Mouse (Mus musculus): ENCODE measurements around the gene Rgs13.
"Not testable (repeated sequence)": the region's sequence is repeated elsewhere in the genome, so short reads cannot be mapped to it uniquely, and the experiment has no call there.

The Rgs13 gene

GRCm38 (mm10) chr1:144151401-144152183 is 25.6 kb downstream of the Rgs13 start:
- no peak for DNase-seq

GRCm38 (mm10) chr1:144149997-144150396 is 27.2 kb downstream of the Rgs13 start:
- DNase-seq = no peak

GRCm38 (mm10) chr1:144141398-144141797 is 35.8 kb downstream of the Rgs13 start:
- not testable (repeated sequence) for DNase-seq

GRCm38 (mm10) chr1:144139847-144140246 is 37.3 kb downstream of the Rgs13 start:
- DNase-seq = no peak

GRCm38 (mm10) chr1:144127965-144128364 is 49.2 kb downstream of the Rgs13 start:
- DNase-seq = no peak

GRCm38 (mm10) chr1:144120042-144120441 is 57.1 kb downstream of the Rgs13 start:
- no peak for DNase-seq

- peak; percentile 37 to 55 for DNase-seq
These were observed 57.7 kb downstream of the Rgs13 start for GRCm38 (mm10) chr1:144119456-144119855.

- DNase-seq = no peak
These were observed 61.1 kb downstream of the Rgs13 start for GRCm38 (mm10) chr1:144115848-144116727.

- peak; percentile 64 to 76 for DNase-seq
These were observed 63.6 kb downstream of the Rgs13 start for GRCm38 (mm10) chr1:144113438-144114074.

- no peak for DNase-seq
These were observed 64.2 kb downstream of the Rgs13 start for GRCm38 (mm10) chr1:144112946-144113345.

GRCm38 (mm10) chr1:144098587-144099258 is 78.4 kb downstream of the Rgs13 start:
- no peak for DNase-seq

GRCm38 (mm10) chr1:144090410-144090809 is 86.8 kb downstream of the Rgs13 start:
- DNase-seq = no peak
